ENCODE assay signal across 9 mouse cellular contexts in genomic region chr1:176811892-176812291, GRCm38 (mm10). TPM values are rescaled to one million over a fixed set of nuclear protein-coding genes. Genes with fewer than 3 reads are reported as not detected.
DNase-seq lines count a peak whose midpoint lies in the region; ATAC-seq and TF ChIP-seq lines count a peak whose summit lies in the region.
"Had no signal": no experiment of that assay in that cellular context is flagged by ENCODE, and none has a peak within 500 bp of the region (broad histone marks: within the 10 kb centered on the region; RNA-seq: fewer than 3 reads in every experiment).

No protein-coding gene starts in this region.

- H3K36me3 ChIP-seq in heart, adult 2 months (ENCODE audit: control insufficient read depth, insufficient read depth, low read length) = peaks cover 7% of the 10 kb centered on the region
- no peaks in the 10 kb centered on the region for H3K36me3 ChIP-seq in stomach, embryonic 14.5 days (ENCODE audit: control insufficient read depth, insufficient read depth, low read length)
- H3K36me3 ChIP-seq in stomach, postnatal 0 days (ENCODE audit: control insufficient read depth, insufficient read depth, low read length) = no peaks in the 10 kb centered on the region
- H3K36me3 ChIP-seq in liver, embryonic 14.5 days (replicated peaks; ENCODE audit: control insufficient read depth, insufficient read depth, low read depth) = no peaks in the 10 kb centered on the region

- TF ChIP-seq POLR2A in heart, adult 2 months (IDR thresholded peaks at IDR 0.05; ENCODE audit: insufficient read depth, low read depth, low read length) = no peak

- intact Hi-C loops in heart, adult 2 months (cut with DNase I) = no loop called here
- intact Hi-C loops in heart, postnatal 25 days (cut with DNase I) = loop anchor here (2.0 kb wide), 1 partner anchor 15 kb away; no protein-coding TSS in a partner anchor

- no peak overlapping the region for H3K9ac ChIP-seq in heart, adult 2 months (ENCODE audit: low read depth, low read length)
- H3K9ac ChIP-seq in stomach, embryonic 14.5 days (replicated peaks; ENCODE audit: low read depth, low read length) = no peak overlapping the region
- no peak overlapping the region for H3K9ac ChIP-seq in stomach, postnatal 0 days (ENCODE audit: low read length)
- peak overlapping the region; percentile 90; the same call in 1 of the 2 replicates for H3K9ac ChIP-seq in liver, embryonic 14.5 days (replicated peaks)

- H3K4me3 ChIP-seq in heart, adult 2 months = peak overlapping the region; percentile 77; the same call in 1 of the 2 replicates
- peak overlapping the region; percentile 90 for H3K4me3 ChIP-seq in stomach, embryonic 14.5 days (ENCODE audit: low read depth, low read length)
- no peak overlapping the region for H3K4me3 ChIP-seq in stomach, postnatal 0 days (ENCODE audit: low read depth, low read length)
- peak overlapping the region in 1 of 2 experiments; percentile 91; a peak in 2 of 4 replicates for H3K4me3 ChIP-seq in liver, embryonic 14.5 days (ENCODE audit: insufficient read depth in 1 of 2, low read depth in 2 of 2, low read length in 2 of 2)

- no peak for TF ChIP-seq CTCF in heart, adult 2 months (IDR thresholded peaks at IDR 0.05)
- no peak for TF ChIP-seq CTCF in stomach, postnatal 0 days (IDR thresholded peaks at IDR 0.05; ENCODE audit: low read depth)
- TF ChIP-seq CTCF in liver, embryonic 14.5 days (IDR thresholded peaks at IDR 0.05; ENCODE audit: low read depth) = no peak

- WGBS in heart, adult 2 months = 52% methylated on average over 3 of the region's 3 CpGs
- WGBS in stomach, embryonic 14.5 days = 67% methylated on average over 3 of the region's 3 CpGs
- 79% methylated on average over 3 of the region's 3 CpGs for WGBS in stomach, postnatal 0 days
- 56% methylated on average over 3 of the region's 3 CpGs for WGBS in liver, embryonic 14.5 days (ENCODE audit: insufficient replicate concordance)

- no peaks in the 10 kb centered on the region; the same call in 1 of the 2 replicates for H3K79me2 ChIP-seq in heart, adult 2 months (replicated peaks; ENCODE audit: control insufficient read depth, insufficient read depth, low read length)

- peak overlapping the region; percentile 59 for H3K4me2 ChIP-seq in stomach, embryonic 14.5 days (replicated peaks; ENCODE audit: low read depth, low read length)
- H3K4me2 ChIP-seq in stomach, postnatal 0 days (replicated peaks; ENCODE audit: low read depth) = no peak overlapping the region; the same call in 1 of the 2 replicates
- peak overlapping the region; percentile 84 for H3K4me2 ChIP-seq in liver, embryonic 14.5 days (ENCODE audit: low read depth)

- no peaks in the 10 kb centered on the region for H3K27me3 ChIP-seq in heart, adult 2 months (ENCODE audit: control insufficient read depth, insufficient read depth, low read length)
- no peaks in the 10 kb centered on the region for H3K27me3 ChIP-seq in stomach, embryonic 14.5 days (ENCODE audit: control insufficient read depth, insufficient read depth, low read length)
- H3K27me3 ChIP-seq in stomach, postnatal 0 days (ENCODE audit: control insufficient read depth, insufficient read depth, low read length) = no peaks in the 10 kb centered on the region
- H3K27me3 ChIP-seq in liver, embryonic 14.5 days (ENCODE audit: control insufficient read depth, insufficient read depth, low read length) = no peaks in the 10 kb centered on the region

- no peaks in the 10 kb centered on the region for H3K9me3 ChIP-seq in stomach, embryonic 14.5 days (ENCODE audit: control insufficient read depth, low read depth, low read length)
- no peaks in the 10 kb centered on the region for H3K9me3 ChIP-seq in stomach, postnatal 0 days (ENCODE audit: control insufficient read depth, low read length)
- H3K9me3 ChIP-seq in liver, embryonic 14.5 days (ENCODE audit: control insufficient read depth, low read length) = no peaks in the 10 kb centered on the region

- TF ChIP-seq EP300 in heart, adult 2 months (IDR thresholded peaks at IDR 0.05; ENCODE audit: insufficient read depth, low read depth, low read length) = no peak
- TF ChIP-seq EP300 in stomach, postnatal 0 days (optimal IDR thresholded peaks at IDR 0.05) = no peak
- TF ChIP-seq EP300 in liver, embryonic 14.5 days (IDR thresholded peaks at IDR 0.05; ENCODE audit: low read depth) = no peak

- no peak for ATAC-seq in stomach, embryonic 14.5 days (ENCODE audit: insufficient number of reproducible peaks, insufficient read depth, low FRiP score, low read depth)
- no peak for ATAC-seq in stomach, postnatal 0 days (ENCODE audit: low FRiP score, low TSS enrichment)
- no peak for ATAC-seq in liver, embryonic 14.5 days (ENCODE audit: insufficient read depth)

- no peak overlapping the region for H3K27ac ChIP-seq in heart, adult 2 months
- no peak overlapping the region for H3K27ac ChIP-seq in stomach, embryonic 14.5 days (ENCODE audit: low read length)
- no peak overlapping the region for H3K27ac ChIP-seq in stomach, postnatal 0 days (replicated peaks)
- no peak overlapping the region for H3K27ac ChIP-seq in liver, embryonic 14.5 days

- H3K4me1 ChIP-seq in heart, adult 2 months (ENCODE audit: control insufficient read depth, insufficient read depth, low read length) = peaks cover 2% of the 10 kb centered on the region
- no peaks in the 10 kb centered on the region for H3K4me1 ChIP-seq in stomach, embryonic 14.5 days (ENCODE audit: control insufficient read depth, insufficient read depth, low read length)
- H3K4me1 ChIP-seq in stomach, postnatal 0 days (replicated peaks; ENCODE audit: control insufficient read depth, insufficient read depth) = no peaks in the 10 kb centered on the region
- H3K4me1 ChIP-seq in liver, embryonic 14.5 days (replicated peaks; ENCODE audit: control insufficient read depth in 2 of 2, insufficient read depth in 2 of 2, low read length in 1 of 2) = peaks cover 9 to 11% of the 10 kb centered on the region in 2 experiments; a peak in 3 of 4 replicates

- DNase-seq in heart, adult 2 months = no peak
- no peak for DNase-seq in heart, postnatal 25 days (ENCODE audit: low spot score)
- no peak for DNase-seq in stomach, postnatal 0 days (ENCODE audit: low spot score)
- no peak for DNase-seq in liver, embryonic 14.5 days (ENCODE audit: low read depth in 3 of 3, low spot score in 3 of 3)
- DNase-seq in spleen, postnatal 14 days (ENCODE audit: low spot score in 2 of 2) = no peak
- no peak for DNase-seq in left cerebral cortex, adult 18-20 months (ENCODE audit: low spot score in 2 of 2)
- no peak for DNase-seq in urinary bladder, postnatal 10 days (ENCODE audit: low spot score)
- DNase-seq: kidney, postnatal 25 days had no signal

RNA-seq across cellular contexts. Expression of gene Cep170, which starts 2.0 kb away (rescaled TPM):
- total RNA-seq in heart, adult 2 months (2021) = 10 to 100 TPM; 17.8 to 22.9 TPM
- 5.8 and 9.5 TPM in 2 replicates for polyA plus RNA-seq in heart, adult 2 months (2012; rRNA removed)
- 10 to 100 TPM; 19.1 to 28.7 TPM for total RNA-seq in heart, postnatal 25 days (2021)
- 34.8 and 37.6 TPM in 2 replicates for polyA plus RNA-seq in stomach, embryonic 14.5 days (2014; fragmentation: Nextera tagmentation; extraction: Ambion mirVana)
- polyA plus RNA-seq in stomach, postnatal 0 days (2015; fragmentation: Nextera tagmentation; extraction: Ambion mirVana) = 4.9 and 5.5 TPM in 2 replicates
- polyA plus RNA-seq in liver, embryonic 14.5 days (2012; rRNA removed) = 4.0 and 5.2 TPM in 2 replicates
- polyA plus RNA-seq in liver, embryonic 14.5 days (2014; fragmentation: Nextera tagmentation; extraction: Ambion mirVana) = 5.5 and 8.9 TPM in 2 replicates
- 10 to 100 TPM; 95.2 to 95.5 TPM for total RNA-seq in left cerebral cortex, adult 18-20 months (2021)

RNA-seq across cellular contexts. Expression of gene Sdccag8, which starts 2.6 kb away (rescaled TPM):
- 1 to 10 TPM; 3.5 to 4.6 TPM for total RNA-seq in heart, adult 2 months (2021)
- 2.6 and 4.1 TPM in 2 replicates for polyA plus RNA-seq in heart, adult 2 months (2012; rRNA removed)
- total RNA-seq in heart, postnatal 25 days (2021) = 1 to 10 TPM; 3.7 to 3.9 TPM
- polyA plus RNA-seq in stomach, embryonic 14.5 days (2014; fragmentation: Nextera tagmentation; extraction: Ambion mirVana) = 15.6 and 17.6 TPM in 2 replicates
- polyA plus RNA-seq in stomach, postnatal 0 days (2015; fragmentation: Nextera tagmentation; extraction: Ambion mirVana) = 6.4 TPM in 2 replicates
- polyA plus RNA-seq in liver, embryonic 14.5 days (2012; rRNA removed) = 1.2 and 2.7 TPM in 2 replicates
- 4.4 and 5.1 TPM in 2 replicates for polyA plus RNA-seq in liver, embryonic 14.5 days (2014; fragmentation: Nextera tagmentation; extraction: Ambion mirVana)
- total RNA-seq in left cerebral cortex, adult 18-20 months (2021) = 10 to 100 TPM; 16.4 to 17.4 TPM
